Mouse (Mus musculus) embryonic facial prominence, embryonic 12.5 days (tissue): Measurements from ENCODE around the gene Trappc13. TPM values are rescaled to one million over a fixed set of nuclear protein-coding genes. Genes with fewer than 3 reads are reported as not detected.

Experiments used
- polyA plus RNA-seq: library from polyadenylated mRNA; unstranded; fragments of >200 nt; fragmentation: Nextera tagmentation; extraction: Ambion mirVana; gene quantifications from 2 replicates; pipeline ENCODE4 v1.2.1, GENCODE M21; 2016

Trappc13 gene
- polyA plus RNA-seq, 1 experiment from 2014 or later, result 70.8 TPM

Other genes with a start within 250 kb of the Trappc13 start
- 16.8 and 18.6 TPM in 2 replicates for gene Nln, start 68.9 kb downstream of the Trappc13 start, polyA plus RNA-seq
- gene Sgtb, start 68.7 kb downstream of the Trappc13 start, polyA plus RNA-seq, result 9.6 and 9.7 TPM in 2 replicates
- 24.4 and 24.6 TPM in 2 replicates for gene Trim23, start 328 bp upstream of the Trappc13 start, polyA plus RNA-seq
- 71.5 and 73.9 TPM in 2 replicates for gene Cenpk, start 50.1 kb upstream of the Trappc13 start, polyA plus RNA-seq
- gene Ppwd1, start 50.4 kb upstream of the Trappc13 start, polyA plus RNA-seq, result 15.8 and 17.1 TPM in 2 replicates
- gene Adamts6, start 109.4 kb upstream of the Trappc13 start, polyA plus RNA-seq, result 5.1 and 5.4 TPM in 2 replicates